Comparison of ENCODE assay signal across 8 mouse cellular contexts in the genomic region with DNA sequence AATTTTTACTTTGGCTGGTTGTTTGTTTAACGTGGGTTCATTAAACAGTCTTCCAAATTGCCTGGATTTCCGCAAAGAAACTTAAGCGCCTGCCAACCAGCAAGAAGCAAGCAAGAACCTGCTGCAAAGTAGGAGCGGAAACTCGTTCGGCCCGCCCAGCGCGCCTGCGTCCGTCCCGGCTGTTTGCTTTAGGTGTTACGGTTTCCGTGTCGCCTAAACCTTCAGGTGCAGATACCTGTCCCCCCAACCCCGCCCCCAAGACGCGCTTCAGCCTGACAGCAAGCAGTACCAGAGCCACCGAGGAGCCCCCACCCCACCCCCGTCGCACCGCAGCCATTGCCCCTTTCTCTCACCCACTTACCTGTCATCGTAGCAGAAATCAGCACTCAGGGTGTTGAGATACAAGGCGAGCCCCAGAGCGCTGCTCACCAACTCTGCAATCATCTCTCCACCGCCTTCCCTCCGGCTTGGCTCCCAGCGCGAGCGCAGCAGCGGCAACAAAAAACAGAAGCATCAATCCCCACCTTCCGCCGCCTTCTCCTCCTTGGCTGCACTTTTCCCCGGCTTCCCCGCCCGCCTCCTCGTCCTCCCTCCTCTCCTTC. TPM values are rescaled to one million over a fixed set of nuclear protein-coding genes. Genes with fewer than 3 reads are reported as not detected.
DNase-seq lines count a peak whose midpoint lies in the region; ATAC-seq and TF ChIP-seq lines count a peak whose summit lies in the region.

No protein-coding gene starts in this region.

- no peak for TF ChIP-seq CTCF in layer of hippocampus, adult 2 months (conservative IDR thresholded peaks at IDR 0.05)

- under 1% methylated on average over 33 of the region's 37 CpGs for WGBS in heart, embryonic 11.5 days (ENCODE audit: insufficient replicate concordance)
- under 1% methylated on average over 37 of the region's 37 CpGs for WGBS in kidney, embryonic 14.5 days
- 1% methylated on average over 37 of the region's 37 CpGs for WGBS in neural tube, embryonic 13.5 days

- H3K27me3 ChIP-seq in heart, embryonic 11.5 days (ENCODE audit: control insufficient read depth, insufficient read depth, low read length), result no peaks in the 10 kb centered on the region
- no peaks in the 10 kb centered on the region for H3K27me3 ChIP-seq in kidney, embryonic 14.5 days (ENCODE audit: control insufficient read depth, insufficient read depth, low read length)
- H3K27me3 ChIP-seq in neural tube, embryonic 13.5 days, result 0 out of 2 replicates have a peak, but pooled peaks cover 8% of the 10 kb centered on the region

- peak overlapping the region; percentile 92 for H3K4me3 ChIP-seq in layer of hippocampus, adult 2 months
- peak overlapping the region; percentile 81 for H3K4me3 ChIP-seq in heart, embryonic 11.5 days (ENCODE audit: low read depth, low read length)
- H3K4me3 ChIP-seq in kidney, embryonic 14.5 days (ENCODE audit: low read length), result peak overlapping the region; percentile 83
- peak overlapping the region; percentile 77 for H3K4me3 ChIP-seq in neural tube, embryonic 13.5 days

- no peak for ATAC-seq in heart, embryonic 11.5 days (replicated peaks; ENCODE audit: insufficient number of reproducible peaks, low FRiP score, low TSS enrichment)
- peak; percentile 5; the same call in 1 of the 2 replicates for ATAC-seq in kidney, embryonic 14.5 days (ENCODE audit: low FRiP score, low TSS enrichment)
- ATAC-seq in neural tube, embryonic 13.5 days (ENCODE audit: low read depth), result peak; percentile 15; the same call in 1 of the 2 replicates

- DNase-seq in layer of hippocampus, adult 2 months (ENCODE audit: low spot score in 2 of 2), result peak in 1 of 2 experiments; percentile 41
- no peak for DNase-seq in layer of hippocampus, adult 18-20 months (ENCODE audit: low spot score in 2 of 2)
- peak; percentile 61 for DNase-seq in embryo, embryonic 10 days (ENCODE audit: low spot score)
- peak; percentile 61 to 73 for DNase-seq in lung, adult 18-20 months
- DNase-seq in urinary bladder, adult 18-20 months (ENCODE audit: low spot score in 2 of 2), result peak; percentile 51 to 60

- peaks cover 7% of the 10 kb centered on the region; the same call in 1 of the 2 replicates for H3K4me1 ChIP-seq in heart, embryonic 11.5 days (ENCODE audit: control insufficient read depth, insufficient read depth, low read length)
- peaks cover 18% of the 10 kb centered on the region for H3K4me1 ChIP-seq in kidney, embryonic 14.5 days (ENCODE audit: control insufficient read depth, insufficient read depth, low read length)
- H3K4me1 ChIP-seq in neural tube, embryonic 13.5 days (replicated peaks), result peaks cover 50% of the 10 kb centered on the region

- H3K9me3 ChIP-seq in heart, embryonic 11.5 days (replicated peaks; ENCODE audit: control insufficient read depth, low read length), result no peaks in the 10 kb centered on the region
- H3K9me3 ChIP-seq in kidney, embryonic 14.5 days (ENCODE audit: control insufficient read depth, low read length), result no peaks in the 10 kb centered on the region
- H3K9me3 ChIP-seq in neural tube, embryonic 13.5 days, result no peaks in the 10 kb centered on the region

- H3K27ac ChIP-seq in layer of hippocampus, adult 2 months, result peak overlapping the region; percentile 91
- H3K27ac ChIP-seq in heart, embryonic 11.5 days (ENCODE audit: low read depth, low read length), result peak overlapping the region; percentile 77
- H3K27ac ChIP-seq in kidney, embryonic 14.5 days (ENCODE audit: low read depth, low read length), result peak overlapping the region; percentile 85; the same call in 1 of the 2 replicates
- H3K27ac ChIP-seq in neural tube, embryonic 13.5 days (replicated peaks), result peak overlapping the region; percentile 94

- H3K9ac ChIP-seq in heart, embryonic 11.5 days (ENCODE audit: low read depth, low read length), result peak overlapping the region; percentile 79
- peak overlapping the region; percentile 74 for H3K9ac ChIP-seq in kidney, embryonic 14.5 days (ENCODE audit: low read depth, low read length)
- peak overlapping the region; percentile 85 for H3K9ac ChIP-seq in neural tube, embryonic 13.5 days

- no peaks in the 10 kb centered on the region for H3K36me3 ChIP-seq in heart, embryonic 11.5 days (ENCODE audit: control insufficient read depth, insufficient read depth, low read length)
- H3K36me3 ChIP-seq in kidney, embryonic 14.5 days (ENCODE audit: control insufficient read depth, insufficient read depth, low read length), result no peaks in the 10 kb centered on the region
- H3K36me3 ChIP-seq in neural tube, embryonic 13.5 days, result no peaks in the 10 kb centered on the region

- peak overlapping the region; percentile 80 for H3K4me2 ChIP-seq in heart, embryonic 11.5 days
- peak overlapping the region; percentile 85 for H3K4me2 ChIP-seq in kidney, embryonic 14.5 days (replicated peaks; ENCODE audit: low read depth, low read length)
- peak overlapping the region; percentile 75 for H3K4me2 ChIP-seq in neural tube, embryonic 13.5 days

RNA-seq across cellular contexts. Expression of gene Tmtc2, which starts 0.8 kb away (rescaled TPM):
- 10 to 100 TPM; 10.2 to 12.0 TPM for total RNA-seq in layer of hippocampus, adult 2 months (2021)
- total RNA-seq in layer of hippocampus, adult 18-20 months (2021), result 10 to 100 TPM; 10.6 to 11.9 TPM
- polyA plus RNA-seq in heart, embryonic 11.5 days (2014; fragmentation: Nextera tagmentation; extraction: Ambion mirVana), result 3.0 and 4.4 TPM in 2 replicates
- polyA plus RNA-seq in kidney, embryonic 14.5 days (2014; fragmentation: Nextera tagmentation; extraction: Ambion mirVana), result 9.6 and 10.6 TPM in 2 replicates
- 9.0 and 10.0 TPM in 2 replicates for polyA plus RNA-seq in neural tube, embryonic 13.5 days (2015; fragmentation: Nextera tagmentation; extraction: Ambion mirVana)

Comparison
In these comparisons a context has a peak if more than half of its experiments do, and no peak if none do; other contexts are left out.
1. DNase-seq: peak in embryo, embryonic 10 days (single experiment), lung, adult 18-20 months (2 of 2) and urinary bladder, adult 18-20 months (2 of 2); none in layer of hippocampus, adult 18-20 months (0 of 2).
2. Peak in every context shown above with its lines, with median percentiles within 50 percentile points of each other: H3K27ac ChIP-seq, H3K4me3 ChIP-seq, H3K4me2 ChIP-seq and H3K9ac ChIP-seq.